Mouse (Mus musculus) stomach, postnatal 0 days (tissue): ENCODE results near the gene Tmem200a. TPM values are rescaled to one million over a fixed set of nuclear protein-coding genes. Genes with fewer than 3 reads are reported as not detected.
A peak's percentile ranks its signal among the peaks of the same experiment; 100 is the strongest.

Experiments used
- ATAC-seq: fragments of 200-750 bp; cut with Nextera tagmentation; 2 replicates; pipeline ENCODE4 v1.8.0; 2017; ENCODE audit not compliant: low FRiP score, low TSS enrichment
- DNase-seq: peaks from one replicate; pipeline ENCODE4 v3.0.0-alpha.2; 2016; ENCODE audit warnings: low spot score
- H3K27ac ChIP-seq: fragments of 300-500 bp; sonication (generic); replicated peaks from 2 replicates; pipeline ENCODE4 v1.5.1; 2014; ENCODE audit warnings: mild to moderate bottlenecking, control low read depth
- H3K27me3 ChIP-seq: fragments of 300-500 bp; sonication (generic); 2 replicates; pipeline ENCODE4 v1.6.1; 2014; ENCODE audit warnings: low read length; ENCODE audit not compliant: control insufficient read depth, insufficient read depth
- H3K36me3 ChIP-seq: fragments of 300-500 bp; sonication (generic); 2 replicates; pipeline ENCODE4 v1.6.1; 2014; ENCODE audit warnings: low read length, mixed read lengths; ENCODE audit not compliant: control insufficient read depth, insufficient read depth
- H3K4me1 ChIP-seq: fragments of 300-500 bp; sonication (generic); replicated peaks from 2 replicates; pipeline ENCODE4 v1.6.1; 2014; ENCODE audit warnings: antibody characterized with exemption; ENCODE audit not compliant: control insufficient read depth, insufficient read depth
- H3K4me2 ChIP-seq: fragments of 300-500 bp; sonication (generic); replicated peaks from 2 replicates; pipeline ENCODE4 v1.6.1; 2014; ENCODE audit warnings: low read depth, mild to moderate bottlenecking, control low read depth, moderate library complexity
- H3K4me3 ChIP-seq: fragments of 300-500 bp; sonication (generic); 2 replicates; pipeline ENCODE4 v1.5.1; 2014; ENCODE audit warnings: low read depth, low read length, control low read depth
- H3K9ac ChIP-seq: fragments of 300-500 bp; sonication (generic); 2 replicates; pipeline ENCODE4 v1.6.1; 2014; ENCODE audit warnings: mild to moderate bottlenecking, low read length, control low read depth, mixed read lengths
- H3K9me3 ChIP-seq: fragments of 300-500 bp; sonication (generic); 2 replicates; pipeline ENCODE4 v1.6.1; 2016; ENCODE audit warnings: low read length; ENCODE audit not compliant: control insufficient read depth
- CTCF ChIP-seq: IDR thresholded peaks from 2 replicates; pipeline ENCODE4 v1.5.1; 2016; ENCODE audit warnings: antibody characterized with exemption, low read depth, mild to moderate bottlenecking, moderate library complexity
- EP300 ChIP-seq: optimal IDR thresholded peaks from 2 replicates; pipeline ENCODE3; 2016; ENCODE audit warnings: antibody characterized with exemption
- WGBS: fragments of 180-500 bp; shearing (Covaris S2); extraction: QIAGEN DNeasy Blood & Tissue Kit; methylation state at CpG from one replicate; pipeline ENCODE4 v1.1.7; 2014; 5-methylcytosine and 5-hydroxymethylcytosine counted together
- polyA plus RNA-seq: library from polyadenylated mRNA; unstranded; fragments of >200 nt; fragmentation: Nextera tagmentation; extraction: Ambion mirVana; gene quantifications from 2 replicates; pipeline ENCODE4 v1.2.1, GENCODE M21; 2015

Tmem200a gene
- polyA plus RNA-seq, result 6.8 and 7.8 TPM in 2 replicates

DNA sequence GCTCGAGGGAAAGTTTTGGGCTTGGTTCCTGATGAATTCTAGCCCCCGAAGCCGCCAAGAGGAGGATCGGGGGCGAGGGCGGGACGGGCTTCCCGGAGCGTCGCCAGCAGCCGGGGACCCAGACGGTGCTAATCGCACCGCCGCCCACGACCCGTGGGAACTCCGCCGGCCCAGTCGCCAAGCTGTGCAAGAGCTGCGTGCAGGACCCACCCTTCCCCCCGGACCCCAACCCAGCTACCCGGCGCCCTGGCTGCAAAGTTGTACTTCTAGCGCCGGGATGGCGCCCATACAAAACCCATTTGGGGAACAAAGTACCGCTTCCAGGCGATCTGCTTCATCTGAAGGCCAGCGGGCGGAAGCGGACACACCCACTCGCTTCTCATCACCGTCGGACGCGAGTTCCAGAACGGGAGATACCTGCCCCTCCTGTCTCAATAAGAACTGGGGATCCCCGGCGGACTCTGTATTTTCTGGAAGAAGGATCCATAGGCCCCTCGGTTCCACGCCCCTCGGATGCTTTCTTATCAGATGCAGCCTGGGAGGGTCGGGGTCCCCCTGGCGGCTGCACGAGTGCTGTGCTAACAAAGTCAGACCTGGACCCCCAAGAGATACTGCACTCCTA is at the start of gene Tmem200a:
Tmem200a (minus strand) TSS at position 532 of the 622 bp plus-strand sequence.
- TF ChIP-seq EP300 (no peak), CTCF (peak; percentile 81)
- WGBS, result 1% methylated on average over 46 of the region's 46 CpGs
- peak; percentile 47 for DNase-seq
- no peaks in the 10 kb centered on the region for H3K27me3 ChIP-seq
- H3K9ac ChIP-seq, result peak within 1 kb of the TSS; percentile 67
- no peaks in the 10 kb centered on the region for H3K9me3 ChIP-seq
- H3K4me2 ChIP-seq, result peak within 1 kb of the TSS; percentile 74
- peak within 1 kb of the TSS; percentile 59 for H3K4me3 ChIP-seq
- H3K36me3 ChIP-seq, result no peaks in the 10 kb centered on the region
- H3K4me1 ChIP-seq, result 0 out of 2 replicates have a peak, but pooled peaks cover 2% of the 10 kb centered on the region
- peak; percentile 26; the same call in 1 of the 2 replicates for ATAC-seq
- peak within 1 kb of the TSS; percentile 30; the same call in 1 of the 2 replicates for H3K27ac ChIP-seq

DNA sequence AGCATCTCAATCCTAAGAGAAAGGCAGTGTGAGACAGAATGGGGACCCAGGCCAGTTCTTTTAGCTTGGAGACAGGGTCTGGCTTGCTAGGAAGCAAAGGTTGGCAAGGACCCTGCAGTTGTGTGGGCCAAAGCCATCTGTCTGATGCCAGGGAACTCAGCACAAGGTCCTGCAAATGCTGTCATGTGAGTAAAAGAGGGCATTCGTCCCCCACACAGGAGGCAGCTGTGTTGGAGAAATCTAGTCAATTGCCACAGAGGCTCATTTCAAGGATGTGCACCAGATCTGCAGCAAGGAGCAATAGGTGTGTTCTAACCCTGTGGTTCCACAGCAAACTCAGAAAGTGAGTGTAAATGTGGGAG is 41.0 kb upstream of the Tmem200a start:
- ATAC-seq, result no peak
- Histone ChIP-seq H3K4me2 (no peak overlapping the region), H3K9me3 (no peaks in the 10 kb centered on the region), H3K9ac (no peak overlapping the region), H3K4me1 (no peaks in the 10 kb centered on the region), H3K36me3 (no peaks in the 10 kb centered on the region), H3K27ac (no peak overlapping the region), H3K4me3 (no peak overlapping the region), H3K27me3 (no peaks in the 10 kb centered on the region)
- DNase-seq, result no peak
- TF ChIP-seq CTCF (no peak), EP300 (no peak)
- WGBS, result 57% methylated on average over 1 of the region's 1 CpGs

DNA sequence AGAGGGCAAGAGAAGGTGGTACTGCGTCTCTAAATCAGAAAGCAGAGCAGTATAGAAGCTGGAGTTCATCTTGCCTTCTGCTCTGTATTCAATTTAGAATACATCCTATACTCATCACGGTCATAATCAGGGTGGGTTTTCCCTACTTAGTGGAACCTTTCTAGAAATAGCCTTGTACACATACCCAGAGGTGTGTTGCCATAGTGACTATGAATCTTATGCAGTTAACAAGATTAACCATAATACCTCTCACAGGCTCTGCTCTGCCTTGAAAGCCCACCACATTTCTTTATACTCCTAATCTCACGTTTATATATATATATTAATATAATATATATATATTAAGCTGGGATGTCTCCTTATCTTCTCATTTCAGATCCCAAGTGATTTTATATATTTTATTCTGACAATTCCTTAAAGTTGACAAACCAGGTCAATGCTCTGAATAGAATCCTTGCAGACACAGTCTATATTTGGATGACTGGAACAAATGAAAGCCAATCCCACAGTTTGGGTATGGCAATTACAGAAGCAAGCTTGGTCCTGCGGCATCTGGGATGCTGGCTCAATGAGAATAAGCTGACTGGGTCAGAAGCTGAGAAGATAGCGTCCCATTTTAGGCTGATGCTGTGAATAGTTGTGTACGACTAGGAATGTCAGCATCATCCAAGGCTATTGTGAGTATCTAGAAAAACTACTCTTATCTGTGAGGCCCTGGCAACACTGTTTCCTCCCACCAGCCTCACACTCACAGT is 40.4 kb upstream of the Tmem200a start:
- DNase-seq (no peak), ATAC-seq (no peak)
- no peak for TF ChIP-seq CTCF
- no peak for TF ChIP-seq EP300
- no peak overlapping the region for H3K4me3 ChIP-seq
- H3K27ac ChIP-seq, result no peak overlapping the region
- H3K27me3 ChIP-seq, result no peaks in the 10 kb centered on the region
- no peak overlapping the region for H3K9ac ChIP-seq
- 85% methylated on average over 6 of the region's 6 CpGs for WGBS
- no peaks in the 10 kb centered on the region for H3K36me3 ChIP-seq
- no peaks in the 10 kb centered on the region for H3K9me3 ChIP-seq
- no peak overlapping the region for H3K4me2 ChIP-seq
- H3K4me1 ChIP-seq, result no peaks in the 10 kb centered on the region

DNA sequence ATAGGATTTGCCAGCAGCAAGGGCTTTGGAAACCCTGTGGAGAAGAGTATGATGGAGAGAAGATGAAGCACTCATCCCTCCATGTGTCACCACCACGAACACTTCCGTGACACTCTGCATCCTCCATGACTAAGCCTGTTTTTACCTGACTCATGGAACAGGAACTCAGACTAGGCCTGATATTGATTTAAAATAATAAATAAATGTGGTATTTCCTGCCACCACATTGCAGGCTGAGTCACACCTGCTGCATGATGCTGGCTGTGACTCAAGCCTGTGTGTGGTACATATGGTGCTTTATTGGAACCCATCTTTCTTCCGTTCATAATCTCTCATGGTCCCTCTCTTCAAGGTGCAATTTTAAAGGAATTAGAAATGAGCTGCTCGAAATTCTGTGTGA is 35.6 kb upstream of the Tmem200a start:
- Histone ChIP-seq H3K4me2 (no peak overlapping the region), H3K9ac (no peak overlapping the region), H3K27ac (no peak overlapping the region), H3K9me3 (no peaks in the 10 kb centered on the region), H3K27me3 (no peaks in the 10 kb centered on the region), H3K4me1 (no peaks in the 10 kb centered on the region), H3K4me3 (no peak overlapping the region), H3K36me3 (no peaks in the 10 kb centered on the region)
- TF ChIP-seq CTCF, result no peak
- no peak for TF ChIP-seq EP300
- DNase-seq, result no peak
- no peak for ATAC-seq
- WGBS, result 80% methylated on average over 4 of the region's 4 CpGs

DNA sequence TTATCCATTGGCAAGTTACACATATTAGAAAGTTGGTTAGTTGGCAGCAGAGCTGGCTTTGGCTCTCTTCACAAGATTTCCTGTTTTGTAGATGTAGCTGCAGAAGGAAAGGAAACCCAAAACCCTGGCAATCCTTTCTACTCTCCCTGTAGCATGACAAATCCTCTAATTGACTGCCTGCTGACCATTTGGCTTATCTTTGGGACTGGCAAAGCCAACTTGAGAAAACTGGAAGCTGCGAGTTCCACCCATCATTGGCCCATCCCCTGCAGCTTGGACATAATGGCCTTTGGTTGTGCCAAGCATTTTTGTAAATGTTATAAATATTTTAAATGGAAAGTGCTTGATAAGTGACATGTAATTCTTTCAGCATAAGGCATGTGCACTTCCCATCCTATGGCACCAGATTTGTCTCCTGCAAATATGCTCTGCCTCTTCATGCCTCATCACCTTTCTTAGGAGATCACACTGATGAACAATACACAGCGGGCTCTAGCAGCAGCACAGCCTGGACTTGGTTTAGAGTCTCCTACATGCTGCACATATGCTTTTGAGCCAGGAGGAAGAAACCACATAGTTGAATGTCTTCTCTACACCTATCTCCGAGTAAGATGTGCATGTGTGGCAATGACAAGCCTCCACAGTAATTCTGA is 24.6 kb upstream of the Tmem200a start:
- DNase-seq (no peak), ATAC-seq (no peak)
- H3K4me1 ChIP-seq, result no peaks in the 10 kb centered on the region
- no peaks in the 10 kb centered on the region for H3K9me3 ChIP-seq
- TF ChIP-seq EP300 (no peak), CTCF (no peak)
- H3K4me3 ChIP-seq, result no peak overlapping the region
- H3K9ac ChIP-seq, result no peak overlapping the region
- WGBS, result 77% methylated on average over 3 of the region's 3 CpGs
- no peaks in the 10 kb centered on the region for H3K27me3 ChIP-seq
- no peak overlapping the region for H3K27ac ChIP-seq
- no peak overlapping the region for H3K4me2 ChIP-seq
- H3K36me3 ChIP-seq, result no peaks in the 10 kb centered on the region

DNA sequence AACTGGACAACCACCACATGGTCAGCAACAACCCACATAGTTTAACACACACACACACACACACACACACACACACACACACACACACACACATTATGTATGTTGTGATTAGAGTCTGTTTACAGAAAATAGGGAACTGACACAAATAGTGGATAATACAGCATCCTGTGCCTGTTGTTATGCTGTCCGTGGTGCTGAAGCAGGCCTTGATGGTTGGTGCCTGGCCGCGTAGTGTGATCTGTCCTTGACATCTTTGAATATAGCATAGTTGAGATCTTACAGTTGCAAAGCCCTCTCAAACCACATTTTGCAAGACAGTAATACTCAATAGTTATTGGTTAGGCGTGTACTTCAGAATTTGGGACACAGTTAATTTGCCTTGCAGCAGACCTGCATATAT is 3.2 kb upstream of the Tmem200a start:
- WGBS, result 62% methylated on average over 4 of the region's 4 CpGs
- no peak for DNase-seq
- H3K36me3 ChIP-seq, result no peaks in the 10 kb centered on the region
- TF ChIP-seq EP300, result no peak
- no peak overlapping the region for H3K9ac ChIP-seq
- no peak for ATAC-seq
- H3K9me3 ChIP-seq, result no peaks in the 10 kb centered on the region
- no peaks in the 10 kb centered on the region for H3K27me3 ChIP-seq
- H3K4me3 ChIP-seq, result no peak overlapping the region
- 0 out of 2 replicates have a peak, but pooled peaks cover 2% of the 10 kb centered on the region for H3K4me1 ChIP-seq
- H3K27ac ChIP-seq, result no peak overlapping the region
- no peak overlapping the region for H3K4me2 ChIP-seq
